Mouse (Mus musculus) cortical plate, adult 2 months (tissue): ENCODE data around the gene Pafah1b2.

Source experiments
- CTCF ChIP-seq: fragments of 200-500 bp; IDR thresholded peaks from 2 replicates; pipeline ENCODE4 v1.5.1; 2011; ENCODE audit warnings: mild to moderate bottlenecking, control low read depth, low read length; ENCODE audit not compliant: insufficient read depth; ENCODE audit errors: extremely low read depth
- POLR2A ChIP-seq: fragments of 200-500 bp; IDR thresholded peaks from 2 replicates; pipeline ENCODE4 v1.6.1; 2011; ENCODE audit warnings: mild to moderate bottlenecking, low read length, control low read depth; ENCODE audit not compliant: insufficient read depth; ENCODE audit errors: extremely low read depth

DNA sequence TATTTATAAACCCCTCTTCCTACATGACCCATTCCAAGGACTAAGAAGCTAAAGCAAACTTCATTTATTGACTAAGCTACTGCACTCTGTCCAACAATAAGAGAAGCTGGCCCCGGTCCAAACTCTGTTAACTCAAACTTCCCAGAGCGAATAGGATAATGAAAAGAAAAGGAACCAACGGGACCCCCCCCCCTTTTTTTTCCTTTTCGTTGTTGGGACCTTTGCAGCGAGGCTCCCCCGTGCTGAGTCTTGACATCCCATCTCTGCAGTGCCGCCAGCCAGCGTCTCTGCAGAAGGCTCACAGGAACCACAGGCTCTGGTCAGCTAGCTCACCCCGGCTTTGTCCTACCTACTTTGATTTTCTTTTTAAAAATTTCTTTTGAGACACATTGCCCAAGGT is 3.3 kb upstream of the Pafah1b2 start:
- no peak for TF ChIP-seq CTCF
- no peak for TF ChIP-seq POLR2A
